Mouse (Mus musculus): ENCODE results near the gene Gm28308.

The Gm28308 gene

GRCm38 (mm10) chr6:52213119-52213986 is at the start of gene Gm28308, which contains the start of gene Hoxa3:
Gm28308 (minus strand) TSS chr6:52213339.
Hoxa3 (minus strand) TSS chr6:52213336.
- no peak for DNase-seq (ENCODE audit: low spot score in 2 of 2)

GRCm38 (mm10) chr6:52262463-52263320 is 49.6 kb upstream of the Gm28308 start:
- no peak for DNase-seq (ENCODE audit: low spot score in 2 of 2)

GRCm38 (mm10) chr6:52261751-52262462 is 48.8 kb upstream of the Gm28308 start:
- DNase-seq (ENCODE audit: low spot score in 2 of 2) = no peak

- no peak for DNase-seq (ENCODE audit: low spot score in 2 of 2)
These were observed 47.8 kb upstream of the Gm28308 start, which contains the start of gene Hoxa13 for GRCm38 (mm10) chr6:52260654-52261575. Hoxa13 (minus strand) TSS chr6:52260880.

GRCm38 (mm10) chr6:52259811-52260261 is 46.7 kb upstream of the Gm28308 start:
- DNase-seq (ENCODE audit: low spot score in 2 of 2) = no peak

- DNase-seq (ENCODE audit: low spot score in 2 of 2) = no peak
These were observed 46.1 kb upstream of the Gm28308 start for GRCm38 (mm10) chr6:52259081-52259790.

- DNase-seq (ENCODE audit: low spot score in 2 of 2) = peak; percentile 62 to 65
These were observed 43.8 kb upstream of the Gm28308 start for GRCm38 (mm10) chr6:52256956-52257355.

GRCm38 (mm10) chr6:52253511-52254500 is 40.7 kb upstream of the Gm28308 start:
- DNase-seq (ENCODE audit: low spot score in 2 of 2) = no peak

- no peak for DNase-seq (ENCODE audit: low spot score in 2 of 2)
These were observed 39.7 kb upstream of the Gm28308 start for GRCm38 (mm10) chr6:52252775-52253376.

GRCm38 (mm10) chr6:52252016-52252774 is 39.1 kb upstream of the Gm28308 start:
- no peak for DNase-seq (ENCODE audit: low spot score in 2 of 2)

GRCm38 (mm10) chr6:52251177-52251879 is 38.2 kb upstream of the Gm28308 start:
- no peak for DNase-seq (ENCODE audit: low spot score in 2 of 2)

- DNase-seq (ENCODE audit: low spot score in 2 of 2) = no peak
These were observed 36.7 kb upstream of the Gm28308 start for GRCm38 (mm10) chr6:52249826-52250225.

- DNase-seq (ENCODE audit: low spot score in 2 of 2) = no peak
These were observed 36.2 kb upstream of the Gm28308 start for GRCm38 (mm10) chr6:52249415-52249738.

GRCm38 (mm10) chr6:52248638-52249414 is 35.7 kb upstream of the Gm28308 start:
- DNase-seq (ENCODE audit: low spot score in 2 of 2) = no peak

- no peak for DNase-seq (ENCODE audit: low spot score in 2 of 2)
These were observed 34.9 kb upstream of the Gm28308 start for GRCm38 (mm10) chr6:52247766-52248637.

All from frontal cortex, postnatal 25 days (tissue).